Mouse (Mus musculus): ENCODE measurements around the gene Speg. TPM values are rescaled to one million over a fixed set of nuclear protein-coding genes. Genes with fewer than 3 reads are reported as not detected.

Gene Speg
- polyA plus RNA-seq, 1 experiment from 2014 or later, result 8.3 TPM

GRCm38 (mm10) chr1:75399755-75400492, 24.8 kb downstream of the Speg start:
- H3K9ac ChIP-seq (ENCODE audit: low read length), result peak overlapping the region; percentile 35
- H3K4me3 ChIP-seq (ENCODE audit: low read depth, low read length), result no peak overlapping the region
- H3K36me3 ChIP-seq (ENCODE audit: control insufficient read depth, insufficient read depth, low read length), result peaks cover 11% of the 10 kb centered on the region; the same call in 1 of the 2 replicates
- 6% methylated on average over 15 of the region's 15 CpGs for WGBS
- no peaks in the 10 kb centered on the region for H3K9me3 ChIP-seq (replicated peaks; ENCODE audit: control insufficient read depth, low read length)
- DNase-seq (ENCODE audit: low spot score), result peak; percentile 58
- H3K4me2 ChIP-seq (ENCODE audit: low read length), result peak overlapping the region; percentile 31
- no peak overlapping the region for H3K27ac ChIP-seq (ENCODE audit: low read depth, low read length)
- H3K4me1 ChIP-seq (ENCODE audit: control insufficient read depth, insufficient read depth, low read length), result peaks cover 12% of the 10 kb centered on the region
- ATAC-seq, result peak; percentile 67
- no peaks in the 10 kb centered on the region for H3K27me3 ChIP-seq (replicated peaks; ENCODE audit: control insufficient read depth, insufficient read depth, low read length)

- H3K9me3 ChIP-seq (replicated peaks; ENCODE audit: control insufficient read depth, low read length), result no peaks in the 10 kb centered on the region
- 44% methylated on average over 6 of the region's 6 CpGs for WGBS
- H3K4me3 ChIP-seq (ENCODE audit: low read depth, low read length), result no peak overlapping the region
- H3K9ac ChIP-seq (ENCODE audit: low read length), result no peak overlapping the region; the same call in 1 of the 2 replicates
- H3K27me3 ChIP-seq (replicated peaks; ENCODE audit: control insufficient read depth, insufficient read depth, low read length), result no peaks in the 10 kb centered on the region
- no peak overlapping the region for H3K27ac ChIP-seq (ENCODE audit: low read depth, low read length)
- no peak for DNase-seq (ENCODE audit: low spot score)
- peak overlapping the region; percentile 31; the same call in 1 of the 2 replicates for H3K4me2 ChIP-seq (ENCODE audit: low read length)
- H3K4me1 ChIP-seq (ENCODE audit: control insufficient read depth, insufficient read depth, low read length), result peaks cover 12% of the 10 kb centered on the region
- ATAC-seq, result 0 out of 2 replicates have a peak, but pooled peaks have one; percentile 10
- H3K36me3 ChIP-seq (ENCODE audit: control insufficient read depth, insufficient read depth, low read length), result peaks cover 11% of the 10 kb centered on the region; the same call in 1 of the 2 replicates
Measured at GRCm38 (mm10) chr1:75400493-75401115, 25.5 kb downstream of the Speg start.

- Histone ChIP-seq H3K4me2 (ENCODE audit: low read length) (no peak overlapping the region), H3K27ac (ENCODE audit: low read depth, low read length) (no peak overlapping the region), H3K27me3 (replicated peaks; ENCODE audit: control insufficient read depth, insufficient read depth, low read length) (no peaks in the 10 kb centered on the region), H3K4me3 (ENCODE audit: low read depth, low read length) (no peak overlapping the region), H3K9ac (ENCODE audit: low read length) (no peak overlapping the region), H3K9me3 (replicated peaks; ENCODE audit: control insufficient read depth, low read length) (no peaks in the 10 kb centered on the region), H3K36me3 (ENCODE audit: control insufficient read depth, insufficient read depth, low read length) (peaks cover 19% of the 10 kb centered on the region; the same call in 1 of the 2 replicates), H3K4me1 (ENCODE audit: control insufficient read depth, insufficient read depth, low read length) (no peaks in the 10 kb centered on the region)
- DNase-seq (ENCODE audit: low spot score), result no peak
- WGBS, result 42% methylated on average over 3 of the region's 3 CpGs
- ATAC-seq, result no peak
Measured at GRCm38 (mm10) chr1:75405547-75405946, 30.4 kb downstream of the Speg start.

- WGBS, result 94% methylated on average over 15 of the region's 15 CpGs
- Histone ChIP-seq H3K27ac (ENCODE audit: low read depth, low read length) (no peak overlapping the region), H3K36me3 (ENCODE audit: control insufficient read depth, insufficient read depth, low read length) (peaks cover 18% of the 10 kb centered on the region; the same call in 1 of the 2 replicates), H3K4me2 (ENCODE audit: low read length) (no peak overlapping the region), H3K9me3 (replicated peaks; ENCODE audit: control insufficient read depth, low read length) (no peaks in the 10 kb centered on the region), H3K4me3 (ENCODE audit: low read depth, low read length) (no peak overlapping the region), H3K27me3 (replicated peaks; ENCODE audit: control insufficient read depth, insufficient read depth, low read length) (no peaks in the 10 kb centered on the region), H3K9ac (ENCODE audit: low read length) (no peak overlapping the region), H3K4me1 (ENCODE audit: control insufficient read depth, insufficient read depth, low read length) (no peaks in the 10 kb centered on the region)
- no peak for DNase-seq (ENCODE audit: low spot score)
- no peak for ATAC-seq
Measured at GRCm38 (mm10) chr1:75406173-75406572, 31.1 kb downstream of the Speg start.

- 93% methylated on average over 9 of the region's 9 CpGs for WGBS
- Histone ChIP-seq H3K27ac (ENCODE audit: low read depth, low read length) (no peak overlapping the region), H3K9me3 (replicated peaks; ENCODE audit: control insufficient read depth, low read length) (no peaks in the 10 kb centered on the region), H3K4me3 (ENCODE audit: low read depth, low read length) (no peak overlapping the region), H3K4me1 (ENCODE audit: control insufficient read depth, insufficient read depth, low read length) (no peaks in the 10 kb centered on the region), H3K36me3 (ENCODE audit: control insufficient read depth, insufficient read depth, low read length) (peaks cover 13% of the 10 kb centered on the region; the same call in 1 of the 2 replicates), H3K4me2 (ENCODE audit: low read length) (no peak overlapping the region), H3K27me3 (replicated peaks; ENCODE audit: control insufficient read depth, insufficient read depth, low read length) (no peaks in the 10 kb centered on the region), H3K9ac (ENCODE audit: low read length) (no peak overlapping the region)
- DNase-seq (ENCODE audit: low spot score) (no peak), ATAC-seq (no peak)
Measured at GRCm38 (mm10) chr1:75407056-75407455, 32.0 kb downstream of the Speg start.

GRCm38 (mm10) chr1:75408210-75408609, 33.1 kb downstream of the Speg start:
- Histone ChIP-seq H3K27ac (ENCODE audit: low read depth, low read length) (no peak overlapping the region), H3K27me3 (replicated peaks; ENCODE audit: control insufficient read depth, insufficient read depth, low read length) (no peaks in the 10 kb centered on the region), H3K4me3 (ENCODE audit: low read depth, low read length) (no peak overlapping the region), H3K36me3 (ENCODE audit: control insufficient read depth, insufficient read depth, low read length) (0 out of 2 replicates have a peak, but pooled peaks cover 7% of the 10 kb centered on the region), H3K4me1 (ENCODE audit: control insufficient read depth, insufficient read depth, low read length) (no peaks in the 10 kb centered on the region), H3K9me3 (replicated peaks; ENCODE audit: control insufficient read depth, low read length) (no peaks in the 10 kb centered on the region), H3K9ac (ENCODE audit: low read length) (no peak overlapping the region; the same call in 1 of the 2 replicates), H3K4me2 (ENCODE audit: low read length) (no peak overlapping the region)
- no peak for DNase-seq (ENCODE audit: low spot score)
- 95% methylated on average over 4 of the region's 4 CpGs for WGBS
- no peak for ATAC-seq

GRCm38 (mm10) chr1:75409950-75410349, 34.9 kb downstream of the Speg start:
- no peak for DNase-seq (ENCODE audit: low spot score)
- Histone ChIP-seq H3K4me2 (ENCODE audit: low read length) (no peak overlapping the region), H3K9me3 (replicated peaks; ENCODE audit: control insufficient read depth, low read length) (no peaks in the 10 kb centered on the region), H3K4me3 (ENCODE audit: low read depth, low read length) (no peak overlapping the region), H3K27ac (ENCODE audit: low read depth, low read length) (no peak overlapping the region), H3K4me1 (ENCODE audit: control insufficient read depth, insufficient read depth, low read length) (no peaks in the 10 kb centered on the region), H3K36me3 (ENCODE audit: control insufficient read depth, insufficient read depth, low read length) (0 out of 2 replicates have a peak, but pooled peaks cover 7% of the 10 kb centered on the region), H3K9ac (ENCODE audit: low read length) (no peak overlapping the region), H3K27me3 (replicated peaks; ENCODE audit: control insufficient read depth, insufficient read depth, low read length) (no peaks in the 10 kb centered on the region)
- WGBS, result 96% methylated on average over 7 of the region's 7 CpGs
- ATAC-seq, result no peak

GRCm38 (mm10) chr1:75412196-75412595, 37.1 kb downstream of the Speg start:
- H3K4me1 ChIP-seq (ENCODE audit: control insufficient read depth, insufficient read depth, low read length), result no peaks in the 10 kb centered on the region
- H3K9ac ChIP-seq (ENCODE audit: low read length), result no peak overlapping the region
- H3K36me3 ChIP-seq (ENCODE audit: control insufficient read depth, insufficient read depth, low read length), result 0 out of 2 replicates have a peak, but pooled peaks cover 3% of the 10 kb centered on the region
- no peak overlapping the region for H3K4me2 ChIP-seq (ENCODE audit: low read length)
- DNase-seq (ENCODE audit: low spot score) (no peak), ATAC-seq (no peak)
- no peaks in the 10 kb centered on the region for H3K27me3 ChIP-seq (replicated peaks; ENCODE audit: control insufficient read depth, insufficient read depth, low read length)
- 85% methylated on average over 3 of the region's 3 CpGs for WGBS
- H3K4me3 ChIP-seq (ENCODE audit: low read depth, low read length), result no peak overlapping the region
- H3K27ac ChIP-seq (ENCODE audit: low read depth, low read length), result no peak overlapping the region
- H3K9me3 ChIP-seq (replicated peaks; ENCODE audit: control insufficient read depth, low read length), result no peaks in the 10 kb centered on the region

GRCm38 (mm10) chr1:75413749-75414148, 38.7 kb downstream of the Speg start:
- no peak for ATAC-seq

More at GRCm38 (mm10) chr1:75413749-75414148, 38.7 kb downstream of the Speg start:
- H3K27me3 ChIP-seq (replicated peaks; ENCODE audit: control insufficient read depth, insufficient read depth, low read length), result no peaks in the 10 kb centered on the region
- 57% methylated on average over 3 of the region's 3 CpGs for WGBS
- no peak overlapping the region for H3K4me2 ChIP-seq (ENCODE audit: low read length)
- no peak overlapping the region for H3K27ac ChIP-seq (ENCODE audit: low read depth, low read length)
- no peak overlapping the region for H3K4me3 ChIP-seq (ENCODE audit: low read depth, low read length)
- DNase-seq (ENCODE audit: low spot score), result peak; percentile 23
- no peaks in the 10 kb centered on the region for H3K36me3 ChIP-seq (ENCODE audit: control insufficient read depth, insufficient read depth, low read length)
- H3K4me1 ChIP-seq (ENCODE audit: control insufficient read depth, insufficient read depth, low read length), result no peaks in the 10 kb centered on the region
- no peak overlapping the region for H3K9ac ChIP-seq (ENCODE audit: low read length)
- H3K9me3 ChIP-seq (replicated peaks; ENCODE audit: control insufficient read depth, low read length), result no peaks in the 10 kb centered on the region

All from forebrain, embryonic 14.5 days (tissue).